Mouse (Mus musculus): ENCODE results near the gene H2al1j.
A peak's percentile ranks its signal among the peaks of the same experiment; 100 is the strongest.
"Not testable (repeated sequence)": the region's sequence is repeated elsewhere in the genome, so short reads cannot be mapped to it uniquely, and the experiment has no call there.

Gene H2al1j

DNA sequence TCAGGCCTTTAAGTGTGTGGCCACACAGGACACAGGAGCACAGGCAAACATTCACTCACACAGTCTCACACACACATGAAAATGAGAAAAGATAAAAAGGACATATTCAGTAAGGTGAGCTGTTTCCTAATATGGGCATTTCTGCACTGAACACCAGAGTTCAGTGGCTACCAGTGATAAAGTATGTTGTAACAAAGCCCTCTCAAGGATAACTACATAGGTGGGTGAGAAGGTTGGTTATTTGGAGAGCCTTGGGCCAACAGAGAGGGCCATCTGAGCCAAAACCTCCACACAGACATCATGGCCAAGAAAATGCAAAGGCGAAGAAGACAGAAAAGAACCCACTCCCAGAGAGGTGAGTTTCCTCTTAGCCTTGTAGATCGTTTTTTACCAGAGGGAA is at the start of gene H2al1j:
H2al1j (plus strand) TSS at position 301 of the 400 bp plus-strand sequence.
- not testable (repeated sequence) for DNase-seq

DNA sequence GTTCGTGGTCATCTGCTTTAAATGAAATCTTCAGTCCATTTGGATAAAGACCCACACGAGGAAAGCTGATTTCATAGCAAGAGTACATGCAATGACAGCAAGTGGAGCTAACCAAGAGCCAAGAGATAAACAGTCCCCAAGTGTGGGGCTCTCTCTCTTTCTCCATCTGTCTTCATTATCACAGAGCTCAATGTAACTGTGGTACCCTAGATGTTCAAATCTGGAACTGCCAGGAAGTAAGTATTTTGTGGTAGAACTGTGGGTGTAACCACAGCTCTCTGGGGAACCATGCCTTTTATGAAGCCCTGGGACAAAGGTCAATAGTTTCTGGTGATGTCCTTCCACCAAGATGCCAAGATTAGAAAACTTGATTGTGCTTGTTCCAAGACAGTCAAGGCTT is 46.9 kb upstream of the H2al1j start:
- DNase-seq = no peak

DNA sequence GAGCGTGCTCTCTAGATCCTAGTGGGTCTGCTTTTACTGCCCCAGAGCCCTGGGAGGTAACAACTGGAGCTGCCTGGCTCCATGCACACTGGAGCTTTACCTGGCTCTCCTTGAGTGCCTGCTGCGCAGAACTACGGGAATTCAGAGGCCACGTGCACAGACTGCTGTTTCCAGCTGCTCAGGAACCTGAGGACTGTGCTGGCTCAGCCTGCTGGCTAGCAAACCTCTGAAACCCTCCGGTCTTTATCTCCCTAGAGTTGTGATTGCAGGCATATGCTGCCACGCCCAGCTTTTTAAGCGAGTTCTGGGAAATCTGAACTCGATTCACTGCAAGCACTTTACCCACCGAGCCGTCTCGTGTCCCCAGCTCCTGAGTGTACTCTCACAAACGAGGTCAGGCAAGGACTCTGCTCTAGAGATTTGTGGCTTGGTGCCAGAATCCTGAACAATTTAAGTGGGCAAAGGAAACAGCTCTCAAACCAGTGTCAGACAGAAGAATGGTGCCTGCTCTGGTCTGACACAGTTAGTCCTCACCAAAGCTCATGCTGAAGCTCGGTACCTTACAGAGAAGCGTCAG is 39.2 kb upstream of the H2al1j start:
- DNase-seq = no peak

DNA sequence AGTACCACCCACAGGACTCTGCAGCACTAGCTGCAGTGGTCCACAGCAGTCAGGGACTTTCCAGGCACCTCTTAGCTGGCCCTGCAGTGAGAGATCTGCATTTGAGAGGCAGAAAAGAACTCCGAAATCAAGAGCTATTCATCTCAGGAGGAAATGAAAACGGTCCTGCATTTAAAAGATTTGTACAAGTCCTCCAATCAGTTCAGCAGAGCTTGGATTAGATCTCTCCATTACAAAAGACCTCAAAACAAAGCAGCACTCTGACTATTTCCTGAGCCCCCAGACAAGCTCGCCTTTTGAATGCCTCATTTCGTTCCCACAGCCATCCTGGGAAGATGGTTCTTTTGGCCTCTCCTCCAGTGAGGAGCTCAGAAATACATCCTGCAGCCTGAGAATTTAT is 38.4 kb upstream of the H2al1j start:
- no peak for DNase-seq

DNA sequence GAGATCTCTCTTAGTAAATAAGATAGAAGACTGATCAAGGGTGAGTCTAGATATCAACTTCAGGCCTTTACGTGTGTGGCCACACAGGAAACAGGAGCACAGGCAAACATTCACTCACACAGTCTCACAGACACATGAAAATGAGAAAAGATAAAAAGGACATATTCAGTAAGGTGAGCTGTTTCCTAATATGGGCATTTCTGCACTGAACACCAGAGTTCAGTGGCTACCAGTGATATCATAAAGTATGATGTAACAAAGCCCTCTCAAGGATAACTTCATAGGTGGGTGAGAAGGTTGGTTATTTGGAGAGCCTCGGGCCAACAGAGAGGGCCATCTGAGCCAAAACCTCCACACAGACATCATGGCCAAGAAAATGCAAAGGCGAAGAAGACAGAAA is 28.7 kb upstream of the H2al1j start, which contains the start of gene H2al1a:
H2al1a (plus strand) TSS at position 301 of the 400 bp plus-strand sequence.
- DNase-seq = not testable (repeated sequence)

DNA sequence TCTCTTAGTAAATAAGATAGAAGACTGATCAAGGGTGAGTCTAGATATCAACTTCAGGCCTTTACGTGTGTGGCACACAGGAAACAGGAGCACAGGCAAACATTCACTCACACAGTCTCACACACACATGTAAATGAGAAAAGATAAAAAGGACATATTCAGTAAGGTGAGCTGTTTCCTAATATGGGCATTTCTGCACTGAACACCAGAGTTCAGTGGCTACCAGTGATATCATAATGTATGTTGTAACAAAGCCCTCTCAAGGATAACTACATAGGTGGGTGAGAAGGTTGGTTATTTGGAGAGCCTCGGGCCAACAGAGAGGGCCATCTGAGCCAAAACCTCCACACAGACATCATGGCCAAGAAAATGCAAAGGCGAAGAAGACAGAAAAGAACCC is 25.5 kb upstream of the H2al1j start, which contains the start of gene H2al1b:
H2al1b (plus strand) TSS at position 301 of the 400 bp plus-strand sequence.
- DNase-seq = not testable (repeated sequence)

DNA sequence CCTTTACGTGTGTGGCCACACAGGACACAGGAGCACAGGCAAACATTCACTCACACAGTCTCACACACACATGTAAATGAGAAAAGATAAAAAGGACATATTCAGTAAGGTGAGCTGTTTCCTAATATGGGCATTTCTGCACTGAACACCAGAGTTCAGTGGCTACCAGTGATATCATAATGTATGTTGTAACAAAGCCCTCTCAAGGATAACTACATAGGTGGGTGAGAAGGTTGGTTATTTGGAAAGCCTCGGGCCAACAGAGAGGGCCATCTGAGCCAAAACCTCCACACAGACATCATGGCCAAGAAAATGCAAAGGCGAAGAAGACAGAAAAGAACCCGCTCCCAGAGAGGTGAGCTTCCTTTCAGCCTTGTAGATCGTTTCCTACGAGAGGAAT is 22.3 kb upstream of the H2al1j start, which contains the start of gene H2al1c:
H2al1c (plus strand) TSS at position 301 of the 400 bp plus-strand sequence.
- not testable (repeated sequence) for DNase-seq

DNA sequence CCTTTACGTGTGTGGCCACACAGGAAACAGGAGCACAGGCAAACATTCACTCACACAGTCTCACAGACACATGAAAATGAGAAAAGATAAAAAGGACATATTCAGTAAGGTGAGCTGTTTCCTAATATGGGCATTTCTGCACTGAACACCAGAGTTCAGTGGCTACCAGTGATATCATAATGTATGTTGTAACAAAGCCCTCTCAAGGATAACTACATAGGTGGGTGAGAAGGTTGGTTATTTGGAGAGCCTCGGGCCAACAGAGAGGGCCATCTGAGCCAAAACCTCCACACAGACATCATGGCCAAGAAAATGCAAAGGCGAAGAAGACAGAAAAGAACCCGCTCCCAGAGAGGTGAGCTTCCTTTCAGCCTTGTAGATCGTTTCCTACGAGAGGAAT is 19.1 kb upstream of the H2al1j start, which contains the start of gene H2al1d:
H2al1d (plus strand) TSS at position 301 of the 400 bp plus-strand sequence.
- not testable (repeated sequence) for DNase-seq

DNA sequence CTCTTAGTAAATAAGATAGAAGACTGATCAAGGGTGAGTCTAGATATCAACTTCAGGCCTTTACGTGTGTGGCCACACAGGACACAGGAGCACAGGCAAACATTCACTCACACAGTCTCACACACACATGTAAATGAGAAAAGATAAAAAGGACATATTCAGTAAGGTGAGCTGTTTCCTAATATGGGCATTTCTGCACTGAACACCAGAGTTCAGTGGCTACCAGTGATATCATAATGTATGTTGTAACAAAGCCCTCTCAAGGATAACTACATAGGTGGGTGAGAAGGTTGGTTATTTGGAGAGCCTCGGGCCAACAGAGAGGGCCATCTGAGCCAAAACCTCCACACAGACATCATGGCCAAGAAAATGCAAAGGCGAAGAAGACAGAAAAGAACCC is 16.0 kb upstream of the H2al1j start, which contains the start of gene H2al1e:
H2al1e (plus strand) TSS at position 301 of the 400 bp plus-strand sequence.
- DNase-seq = not testable (repeated sequence)

DNA sequence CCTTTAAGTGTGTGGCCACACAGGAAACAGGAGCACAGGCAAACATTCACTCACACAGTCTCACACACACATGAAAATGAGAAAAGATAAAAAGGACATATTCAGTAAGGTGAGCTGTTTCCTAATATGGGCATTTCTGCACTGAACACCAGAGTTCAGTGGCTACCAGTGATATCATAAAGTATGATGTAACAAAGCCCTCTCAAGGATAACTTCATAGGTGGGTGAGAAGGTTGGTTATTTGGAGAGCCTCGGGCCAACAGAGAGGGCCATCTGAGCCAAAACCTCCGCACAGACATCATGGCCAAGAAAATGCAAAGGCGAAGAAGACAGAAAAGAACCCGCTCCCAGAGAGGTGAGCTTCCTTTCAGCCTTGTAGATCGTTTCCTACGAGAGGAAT is 12.8 kb upstream of the H2al1j start, which contains the start of gene H2al1f:
H2al1f (plus strand) TSS at position 301 of the 400 bp plus-strand sequence.
- DNase-seq = not testable (repeated sequence)

DNA sequence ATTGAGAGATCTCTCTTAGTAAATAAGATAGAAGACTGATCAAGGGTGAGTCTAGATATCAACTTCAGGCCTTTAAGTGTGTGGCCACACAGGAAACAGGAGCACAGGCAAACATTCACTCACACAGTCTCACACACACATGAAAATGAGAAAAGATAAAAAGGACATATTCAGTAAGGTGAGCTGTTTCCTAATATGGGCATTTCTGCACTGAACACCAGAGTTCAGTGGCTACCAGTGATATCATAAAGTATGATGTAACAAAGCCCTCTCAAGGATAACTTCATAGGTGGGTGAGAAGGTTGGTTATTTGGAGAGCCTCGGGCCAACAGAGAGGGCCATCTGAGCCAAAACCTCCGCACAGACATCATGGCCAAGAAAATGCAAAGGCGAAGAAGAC is 9.7 kb upstream of the H2al1j start, which contains the start of gene H2al1g:
H2al1g (plus strand) TSS at position 301 of the 400 bp plus-strand sequence.
- not testable (repeated sequence) for DNase-seq

DNA sequence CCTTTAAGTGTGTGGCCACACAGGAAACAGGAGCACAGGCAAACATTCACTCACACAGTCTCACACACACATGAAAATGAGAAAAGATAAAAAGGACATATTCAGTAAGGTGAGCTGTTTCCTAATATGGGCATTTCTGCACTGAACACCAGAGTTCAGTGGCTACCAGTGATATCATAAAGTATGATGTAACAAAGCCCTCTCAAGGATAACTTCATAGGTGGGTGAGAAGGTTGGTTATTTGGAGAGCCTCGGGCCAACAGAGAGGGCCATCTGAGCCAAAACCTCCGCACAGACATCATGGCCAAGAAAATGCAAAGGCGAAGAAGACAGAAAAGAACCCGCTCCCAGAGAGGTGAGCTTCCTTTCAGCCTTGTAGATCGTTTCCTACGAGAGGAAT is 6.4 kb upstream of the H2al1j start, which contains the start of gene H2al1h:
H2al1h (plus strand) TSS at position 301 of the 400 bp plus-strand sequence.
- DNase-seq = not testable (repeated sequence)

DNA sequence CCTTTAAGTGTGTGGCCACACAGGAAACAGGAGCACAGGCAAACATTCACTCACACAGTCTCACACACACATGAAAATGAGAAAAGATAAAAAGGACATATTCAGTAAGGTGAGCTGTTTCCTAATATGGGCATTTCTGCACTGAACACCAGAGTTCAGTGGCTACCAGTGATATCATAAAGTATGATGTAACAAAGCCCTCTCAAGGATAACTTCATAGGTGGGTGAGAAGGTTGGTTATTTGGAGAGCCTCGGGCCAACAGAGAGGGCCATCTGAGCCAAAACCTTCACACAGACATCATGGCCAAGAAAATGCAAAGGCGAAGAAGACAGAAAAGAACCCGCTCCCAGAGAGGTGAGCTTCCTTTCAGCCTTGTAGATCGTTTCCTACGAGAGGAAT is 3.3 kb upstream of the H2al1j start, which contains the start of gene H2al1i:
H2al1i (plus strand) TSS at position 301 of the 400 bp plus-strand sequence.
- DNase-seq = not testable (repeated sequence)

DNA sequence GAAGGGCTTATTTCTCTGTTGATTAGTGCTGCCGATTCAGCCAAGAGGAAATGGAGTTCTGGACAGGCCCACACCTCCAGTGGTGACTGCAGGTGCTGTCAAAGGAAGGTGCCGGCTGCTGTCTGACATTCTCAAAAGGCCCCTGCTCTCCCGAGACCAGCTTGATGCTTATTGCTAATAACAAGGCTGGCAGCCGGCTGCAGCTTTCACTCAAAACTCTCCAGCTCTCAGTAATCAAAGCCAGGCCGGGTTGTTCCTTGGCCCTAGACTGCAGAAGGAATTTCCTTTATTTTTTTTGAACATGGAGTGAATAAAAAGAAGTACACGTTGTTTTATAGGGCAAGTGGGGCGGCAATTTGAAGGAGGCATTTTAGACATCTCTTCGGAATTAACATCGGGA is 18.1 kb downstream of the H2al1j start:
- peak; percentile 9 to 10 for DNase-seq

DNA sequence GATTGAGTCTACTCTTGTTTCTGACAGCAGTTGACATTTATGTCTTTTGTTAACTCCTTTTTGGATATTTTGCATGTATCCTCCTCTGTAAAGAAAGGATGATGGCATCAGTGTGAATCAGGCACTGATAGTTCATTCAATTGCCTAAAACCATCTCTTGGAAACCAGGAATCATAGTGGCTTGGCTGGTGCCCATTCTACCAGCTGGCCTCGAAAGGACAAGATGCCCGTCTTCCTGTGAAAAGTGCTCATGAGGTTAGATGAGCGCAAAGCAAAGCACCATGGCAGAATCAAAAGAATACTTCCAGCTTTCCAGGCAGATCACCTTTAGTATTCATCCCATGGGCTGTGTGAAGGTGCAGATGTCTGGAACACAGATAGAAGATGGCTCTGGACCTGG is 19.1 kb downstream of the H2al1j start:
- peak; percentile 11 to 45 for DNase-seq

DNA sequence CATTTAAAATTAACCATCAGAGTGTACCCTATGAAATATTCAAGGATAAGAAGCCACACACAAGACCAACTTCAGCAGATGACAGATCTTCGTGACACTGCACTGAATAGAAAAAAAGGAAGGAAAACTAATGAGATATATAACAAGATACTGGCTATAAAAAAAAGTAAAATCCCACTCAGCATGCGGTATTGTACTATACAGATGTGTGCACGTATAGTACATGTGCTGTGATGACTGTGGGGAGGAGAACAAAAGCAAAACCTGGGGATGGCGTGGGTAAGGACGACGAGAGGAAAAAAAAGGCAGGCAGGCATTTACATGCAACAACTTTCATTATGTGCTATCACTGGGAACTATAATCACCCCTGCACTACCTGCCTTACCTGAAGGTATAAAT is 33.2 kb downstream of the H2al1j start:
- DNase-seq = no peak

DNA sequence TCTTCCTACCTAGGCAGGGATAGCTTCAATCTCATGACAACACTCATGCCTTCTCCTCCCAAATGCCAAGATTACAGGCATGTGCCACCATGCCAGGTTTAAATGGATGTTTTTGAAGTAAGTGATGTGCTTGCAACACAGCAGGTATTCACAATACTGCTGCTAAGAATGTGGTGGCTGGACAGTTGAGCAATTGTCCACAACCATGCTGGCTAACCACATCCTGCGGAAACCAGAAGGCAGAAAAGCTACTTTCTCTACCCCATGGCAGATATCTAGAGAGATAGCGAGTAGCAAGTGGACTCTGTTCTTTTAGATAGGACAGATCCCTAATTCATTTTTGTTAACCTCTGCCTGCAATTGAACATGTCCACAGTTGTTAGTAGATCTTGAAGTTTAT is 33.6 kb downstream of the H2al1j start:
- no peak for DNase-seq

DNA sequence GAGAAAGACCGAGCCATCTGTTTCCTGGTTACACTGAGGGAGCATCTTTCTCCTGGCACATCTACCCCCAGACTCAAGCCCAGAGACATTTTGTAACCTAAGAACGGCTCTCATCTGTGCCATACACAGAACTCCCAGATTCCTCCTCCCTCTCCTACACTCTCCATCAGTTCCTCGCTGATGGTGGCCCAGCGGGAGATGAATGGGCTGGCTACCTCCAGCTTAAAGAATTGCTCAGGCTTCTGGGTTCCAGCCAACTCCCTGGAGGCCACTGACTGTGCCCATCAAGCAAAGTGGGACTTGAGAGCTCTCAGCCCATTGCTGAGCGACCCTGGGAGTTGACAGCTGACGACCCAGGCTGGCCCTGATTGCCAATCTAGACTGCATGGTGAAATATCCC is 36.3 kb downstream of the H2al1j start:
- peak; percentile 43 to 50 for DNase-seq

DNA sequence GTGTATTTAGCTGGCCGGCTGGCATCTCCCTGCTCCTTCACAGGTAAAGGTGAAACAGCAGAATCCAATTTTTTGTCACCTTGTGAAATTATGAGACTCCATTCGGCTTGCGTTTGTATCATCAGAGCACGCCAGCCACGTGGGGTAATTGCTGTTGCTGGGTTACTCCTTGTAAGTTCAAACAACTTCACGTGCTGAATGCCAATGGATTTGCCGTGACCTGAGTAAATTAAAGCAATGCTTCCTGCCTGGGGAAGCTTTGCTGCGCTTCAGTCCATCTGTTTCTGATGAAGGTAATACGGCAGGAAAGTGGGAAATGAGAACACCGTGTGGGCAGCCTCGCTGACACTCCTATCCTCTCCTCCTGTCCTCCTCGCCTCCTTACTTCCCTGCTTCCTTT is 37.5 kb downstream of the H2al1j start:
- DNase-seq = no peak
